Comparison of ENCODE assay signal across 8 mouse cellular contexts in genomic region chr17:82957409-82957808, GRCm38 (mm10).
DNase-seq lines count a peak whose midpoint lies in the region; ATAC-seq lines count a peak whose summit lies in the region.

No protein-coding gene starts in this region.

- no peaks in the 10 kb centered on the region for H3K36me3 ChIP-seq in hindbrain, embryonic 13.5 days
- H3K36me3 ChIP-seq in hindbrain, embryonic 12.5 days: no peaks in the 10 kb centered on the region
- no peaks in the 10 kb centered on the region for H3K36me3 ChIP-seq in forebrain, embryonic 13.5 days (ENCODE audit: poor library complexity, severe bottlenecking)

- H3K4me1 ChIP-seq in hindbrain, embryonic 13.5 days (replicated peaks): no peaks in the 10 kb centered on the region
- no peaks in the 10 kb centered on the region for H3K4me1 ChIP-seq in hindbrain, embryonic 12.5 days
- H3K4me1 ChIP-seq in forebrain, embryonic 13.5 days: no peaks in the 10 kb centered on the region

- 0 out of 2 replicates have a peak, but pooled peaks have one; percentile 65 for ATAC-seq in hindbrain, embryonic 13.5 days (ENCODE audit: low FRiP score)
- ATAC-seq in hindbrain, embryonic 12.5 days (ENCODE audit: low FRiP score): no peak
- ATAC-seq in forebrain, embryonic 13.5 days: peak; percentile 86
- ATAC-seq in megakaryocyte progenitor cell, adult 5-6 weeks (replicated peaks; ENCODE audit: poor library complexity): peak; percentile 73

- H3K27ac ChIP-seq in hindbrain, embryonic 13.5 days: no peak overlapping the region
- no peak overlapping the region for H3K27ac ChIP-seq in hindbrain, embryonic 12.5 days
- H3K27ac ChIP-seq in forebrain, embryonic 13.5 days: no peak overlapping the region

- 34% methylated on average over 4 of the region's 4 CpGs for WGBS in hindbrain, embryonic 13.5 days
- 57% methylated on average over 4 of the region's 4 CpGs for WGBS in hindbrain, embryonic 12.5 days
- WGBS in forebrain, embryonic 13.5 days: 45% methylated on average over 4 of the region's 4 CpGs

- DNase-seq in 416B (ENCODE audit: low read depth): peak; percentile 48
- peak; percentile 82 for DNase-seq in NIH3T3 (ENCODE audit: low read depth)
- no peak for DNase-seq in T-cell, adult 2 months (ENCODE audit: low spot score)
- no peak for DNase-seq in thymus, postnatal 25 days

- no peak overlapping the region for H3K4me2 ChIP-seq in hindbrain, embryonic 13.5 days
- H3K4me2 ChIP-seq in hindbrain, embryonic 12.5 days (replicated peaks): no peak overlapping the region
- no peak overlapping the region for H3K4me2 ChIP-seq in forebrain, embryonic 13.5 days

- H3K27me3 ChIP-seq in hindbrain, embryonic 13.5 days: peaks cover 4% of the 10 kb centered on the region; the same call in 1 of the 2 replicates
- no peaks in the 10 kb centered on the region for H3K27me3 ChIP-seq in hindbrain, embryonic 12.5 days
- H3K27me3 ChIP-seq in forebrain, embryonic 13.5 days: no peaks in the 10 kb centered on the region

- H3K9me3 ChIP-seq in hindbrain, embryonic 13.5 days: no peaks in the 10 kb centered on the region
- H3K9me3 ChIP-seq in hindbrain, embryonic 12.5 days (replicated peaks): no peaks in the 10 kb centered on the region
- H3K9me3 ChIP-seq in forebrain, embryonic 13.5 days (replicated peaks): no peaks in the 10 kb centered on the region

- no peak overlapping the region for H3K4me3 ChIP-seq in hindbrain, embryonic 13.5 days
- H3K4me3 ChIP-seq in hindbrain, embryonic 12.5 days: no peak overlapping the region
- H3K4me3 ChIP-seq in forebrain, embryonic 13.5 days: no peak overlapping the region

- H3K9ac ChIP-seq in hindbrain, embryonic 13.5 days: no peak overlapping the region
- H3K9ac ChIP-seq in hindbrain, embryonic 12.5 days: no peak overlapping the region
- no peak overlapping the region for H3K9ac ChIP-seq in forebrain, embryonic 13.5 days

Comparison
In these comparisons a context has a peak if more than half of its experiments do, and no peak if none do; other contexts are left out.
1. DNase-seq: peak in 416B (single experiment) and NIH3T3 (single experiment); none in T-cell, adult 2 months (single experiment) and thymus, postnatal 25 days (single experiment).